Mouse (Mus musculus): ENCODE results near the gene Copa. TPM values are rescaled to one million over a fixed set of nuclear protein-coding genes. Genes with fewer than 3 reads are reported as not detected.

Copa gene
- polyA plus RNA-seq, 1 experiment from 2014 or later: 218 TPM

- no peaks in the 10 kb centered on the region for H3K27me3 ChIP-seq (ENCODE audit: insufficient read depth, low read length)
- ATAC-seq (ENCODE audit: insufficient read depth) (no peak), DNase-seq (no peak)
- no peak overlapping the region for H3K9ac ChIP-seq
- TF ChIP-seq CTCF (IDR thresholded peaks at IDR 0.05; ENCODE audit: low read depth): no peak
- H3K9me3 ChIP-seq (ENCODE audit: low read depth, low read length): no peaks in the 10 kb centered on the region
- H3K4me1 ChIP-seq (ENCODE audit: insufficient read depth): peaks cover 3% of the 10 kb centered on the region; the same call in 1 of the 2 replicates
- H3K4me3 ChIP-seq (ENCODE audit: low read depth, low read length): no peak overlapping the region
- no peak overlapping the region for H3K27ac ChIP-seq (ENCODE audit: low read depth)
- peaks cover 61% of the 10 kb centered on the region for H3K36me3 ChIP-seq (ENCODE audit: insufficient read depth)
- WGBS: 89% methylated on average over 3 of the region's 3 CpGs
- H3K4me2 ChIP-seq: no peak overlapping the region
These were observed 72.2 kb downstream of the Copa start for GRCm38 (mm10) chr1:172154536-172154935.

- DNase-seq (no peak), ATAC-seq (ENCODE audit: insufficient read depth) (no peak)
- no peaks in the 10 kb centered on the region for H3K4me1 ChIP-seq (ENCODE audit: insufficient read depth)
- H3K27me3 ChIP-seq (ENCODE audit: insufficient read depth, low read length): no peaks in the 10 kb centered on the region
- 89% methylated on average over 3 of the region's 3 CpGs for WGBS
- no peak for TF ChIP-seq CTCF (IDR thresholded peaks at IDR 0.05; ENCODE audit: low read depth)
- no peak overlapping the region for H3K27ac ChIP-seq (ENCODE audit: low read depth)
- no peak overlapping the region for H3K4me2 ChIP-seq
- H3K36me3 ChIP-seq (ENCODE audit: insufficient read depth): peaks cover 56% of the 10 kb centered on the region
- no peaks in the 10 kb centered on the region for H3K9me3 ChIP-seq (ENCODE audit: low read depth, low read length)
- no peak overlapping the region for H3K4me3 ChIP-seq (ENCODE audit: low read depth, low read length)
- H3K9ac ChIP-seq: no peak overlapping the region
These were observed 73.2 kb downstream of the Copa start for GRCm38 (mm10) chr1:172155518-172155917.

GRCm38 (mm10) chr1:172159970-172160369 is 77.6 kb downstream of the Copa start:
- ATAC-seq (ENCODE audit: insufficient read depth): no peak
- Histone ChIP-seq H3K9ac (no peak overlapping the region), H3K36me3 (ENCODE audit: insufficient read depth) (peaks cover 38% of the 10 kb centered on the region), H3K27ac (ENCODE audit: low read depth) (no peak overlapping the region), H3K4me2 (no peak overlapping the region), H3K27me3 (ENCODE audit: insufficient read depth, low read length) (no peaks in the 10 kb centered on the region), H3K4me1 (ENCODE audit: insufficient read depth) (no peaks in the 10 kb centered on the region), H3K9me3 (ENCODE audit: low read depth, low read length) (no peaks in the 10 kb centered on the region), H3K4me3 (ENCODE audit: low read depth, low read length) (no peak overlapping the region)
- TF ChIP-seq CTCF (IDR thresholded peaks at IDR 0.05; ENCODE audit: low read depth): no peak
- 6% methylated on average over 4 of the region's 4 CpGs for WGBS
- peak; percentile 30 for DNase-seq

- TF ChIP-seq CTCF (IDR thresholded peaks at IDR 0.05; ENCODE audit: low read depth): no peak
- Histone ChIP-seq H3K4me1 (ENCODE audit: insufficient read depth) (no peaks in the 10 kb centered on the region), H3K36me3 (ENCODE audit: insufficient read depth) (peaks cover 39% of the 10 kb centered on the region), H3K27me3 (ENCODE audit: insufficient read depth, low read length) (no peaks in the 10 kb centered on the region), H3K4me2 (no peak overlapping the region), H3K9ac (no peak overlapping the region), H3K9me3 (ENCODE audit: low read depth, low read length) (no peaks in the 10 kb centered on the region), H3K4me3 (ENCODE audit: low read depth, low read length) (no peak overlapping the region), H3K27ac (ENCODE audit: low read depth) (peak overlapping the region; percentile 0; the same call in 1 of the 2 replicates)
- no peak for ATAC-seq (ENCODE audit: insufficient read depth)
- DNase-seq: no peak
These were observed 78.2 kb downstream of the Copa start for GRCm38 (mm10) chr1:172160508-172160907.

GRCm38 (mm10) chr1:172162009-172162408 is 79.7 kb downstream of the Copa start:
- Histone ChIP-seq H3K4me3 (ENCODE audit: low read depth, low read length) (no peak overlapping the region), H3K27me3 (ENCODE audit: insufficient read depth, low read length) (no peaks in the 10 kb centered on the region), H3K27ac (ENCODE audit: low read depth) (no peak overlapping the region), H3K9me3 (ENCODE audit: low read depth, low read length) (no peaks in the 10 kb centered on the region), H3K4me1 (ENCODE audit: insufficient read depth) (no peaks in the 10 kb centered on the region), H3K9ac (no peak overlapping the region), H3K4me2 (no peak overlapping the region), H3K36me3 (ENCODE audit: insufficient read depth) (peaks cover 39% of the 10 kb centered on the region)
- no peak for ATAC-seq (ENCODE audit: insufficient read depth)
- 92% methylated on average over 1 of the region's 1 CpGs for WGBS
- peak; percentile 58 for DNase-seq
- peak; percentile 54 for TF ChIP-seq CTCF (IDR thresholded peaks at IDR 0.05; ENCODE audit: low read depth)

- Histone ChIP-seq H3K9me3 (ENCODE audit: low read depth, low read length) (no peaks in the 10 kb centered on the region), H3K27ac (ENCODE audit: low read depth) (no peak overlapping the region), H3K4me1 (ENCODE audit: insufficient read depth) (no peaks in the 10 kb centered on the region), H3K9ac (no peak overlapping the region), H3K27me3 (ENCODE audit: insufficient read depth, low read length) (no peaks in the 10 kb centered on the region), H3K4me2 (no peak overlapping the region), H3K4me3 (ENCODE audit: low read depth, low read length) (no peak overlapping the region), H3K36me3 (ENCODE audit: insufficient read depth) (peaks cover 46% of the 10 kb centered on the region)
- ATAC-seq (ENCODE audit: insufficient read depth) (no peak), DNase-seq (no peak)
- no peak for TF ChIP-seq CTCF (IDR thresholded peaks at IDR 0.05; ENCODE audit: low read depth)
- WGBS: 84% methylated on average over 6 of the region's 6 CpGs
These were observed 80.6 kb downstream of the Copa start for GRCm38 (mm10) chr1:172162959-172163358.

- no peak overlapping the region for H3K4me3 ChIP-seq (ENCODE audit: low read depth, low read length)
- no peaks in the 10 kb centered on the region for H3K9me3 ChIP-seq (ENCODE audit: low read depth, low read length)
- peaks cover 83% of the 10 kb centered on the region for H3K36me3 ChIP-seq (ENCODE audit: insufficient read depth)
- TF ChIP-seq CTCF (IDR thresholded peaks at IDR 0.05; ENCODE audit: low read depth): no peak
- H3K4me1 ChIP-seq (ENCODE audit: insufficient read depth): no peaks in the 10 kb centered on the region
- WGBS: 84% methylated on average over 5 of the region's 5 CpGs
- ATAC-seq (ENCODE audit: insufficient read depth) (no peak), DNase-seq (no peak)
- no peaks in the 10 kb centered on the region for H3K27me3 ChIP-seq (ENCODE audit: insufficient read depth, low read length)
- no peak overlapping the region for H3K27ac ChIP-seq (ENCODE audit: low read depth)
- H3K4me2 ChIP-seq: no peak overlapping the region
- no peak overlapping the region for H3K9ac ChIP-seq
These were observed 85.6 kb downstream of the Copa start for GRCm38 (mm10) chr1:172167911-172168310.

GRCm38 (mm10) chr1:172169809-172170208 is 87.5 kb downstream of the Copa start:
- H3K4me3 ChIP-seq (ENCODE audit: low read depth, low read length): no peak overlapping the region
- no peaks in the 10 kb centered on the region for H3K27me3 ChIP-seq (ENCODE audit: insufficient read depth, low read length)
- H3K4me2 ChIP-seq: no peak overlapping the region
- H3K27ac ChIP-seq (ENCODE audit: low read depth): no peak overlapping the region
- H3K4me1 ChIP-seq (ENCODE audit: insufficient read depth): no peaks in the 10 kb centered on the region
- H3K9ac ChIP-seq: no peak overlapping the region
- ATAC-seq (ENCODE audit: insufficient read depth) (no peak), DNase-seq (no peak)
- 95% methylated on average over 5 of the region's 5 CpGs for WGBS
- TF ChIP-seq CTCF (IDR thresholded peaks at IDR 0.05; ENCODE audit: low read depth): no peak
- no peaks in the 10 kb centered on the region for H3K9me3 ChIP-seq (ENCODE audit: low read depth, low read length)
- peaks cover 90% of the 10 kb centered on the region for H3K36me3 ChIP-seq (ENCODE audit: insufficient read depth)

Other genes starting within 250 kb of the Copa start
- 1.6 and 2.0 TPM in 2 replicates for gene Cd84, start 242.8 kb upstream of the Copa start, polyA plus RNA-seq (2014; fragmentation: Nextera tagmentation; extraction: Ambion mirVana)
- not detected in 2 replicates for gene Gm10521, start 186.9 kb upstream of the Copa start, polyA plus RNA-seq (2014; fragmentation: Nextera tagmentation; extraction: Ambion mirVana)
- gene Slamf6, start 165.0 kb upstream of the Copa start, polyA plus RNA-seq (2014; fragmentation: Nextera tagmentation; extraction: Ambion mirVana): 0.18 TPM in 1 of 2 replicates, not detected in the other
- 17.1 TPM in 2 replicates for gene Vangl2, start 54.1 kb upstream of the Copa start, polyA plus RNA-seq (2014; fragmentation: Nextera tagmentation; extraction: Ambion mirVana)
- not detected in 2 replicates for gene Nhlh1, start 25.0 kb upstream of the Copa start, polyA plus RNA-seq (2014; fragmentation: Nextera tagmentation; extraction: Ambion mirVana)
- 131 and 133 TPM in 2 replicates for gene Ncstn, start 266 bp downstream of the Copa start, polyA plus RNA-seq (2014; fragmentation: Nextera tagmentation; extraction: Ambion mirVana)
- 110 and 112 TPM in 2 replicates for gene Pex19, start 44.2 kb downstream of the Copa start, polyA plus RNA-seq (2014; fragmentation: Nextera tagmentation; extraction: Ambion mirVana)
- gene Dcaf8, start 65.6 kb downstream of the Copa start, polyA plus RNA-seq (2014; fragmentation: Nextera tagmentation; extraction: Ambion mirVana): 108 and 111 TPM in 2 replicates
- 128 and 140 TPM in 2 replicates for gene Pea15a, start 124.3 kb downstream of the Copa start, polyA plus RNA-seq (2014; fragmentation: Nextera tagmentation; extraction: Ambion mirVana)
- 5.0 and 5.9 TPM in 2 replicates for gene Casq1, start 137.3 kb downstream of the Copa start, polyA plus RNA-seq (2014; fragmentation: Nextera tagmentation; extraction: Ambion mirVana)
- not detected in 2 replicates for gene Atp1a4, start 175.9 kb downstream of the Copa start, polyA plus RNA-seq (2014; fragmentation: Nextera tagmentation; extraction: Ambion mirVana)
- 38.6 and 47.8 TPM in 2 replicates for gene Igsf8, start 179.1 kb downstream of the Copa start, polyA plus RNA-seq (2014; fragmentation: Nextera tagmentation; extraction: Ambion mirVana)
- gene Atp1a2, start 215.5 kb downstream of the Copa start, polyA plus RNA-seq (2014; fragmentation: Nextera tagmentation; extraction: Ambion mirVana): 1.3 and 1.4 TPM in 2 replicates
- 0.04 TPM in 1 of 2 replicates, not detected in the other for gene Kcnj9, start 246.8 kb downstream of the Copa start, polyA plus RNA-seq (2014; fragmentation: Nextera tagmentation; extraction: Ambion mirVana)